Comparison of ENCODE assay signal across 26 mouse cellular contexts in genomic region chr16:95492146-95492545, GRCm38 (mm10).
"Had no signal": no experiment of that assay in that cellular context is flagged by ENCODE, and none has a peak within 500 bp of the region (broad histone marks: within the 10 kb centered on the region; RNA-seq: fewer than 3 reads in every experiment).

No protein-coding gene starts in this region.

- H3K27ac ChIP-seq: heart, adult 2 months; heart, embryonic 13.5 days; heart, embryonic 15.5 days; hindbrain, embryonic 13.5 days; hindbrain, embryonic 15.5 days; hindbrain, postnatal 0 days; kidney, embryonic 15.5 days; kidney, postnatal 0 days; liver, embryonic 12.5 days; liver, embryonic 14.5 days had no signal

- H3K27me3 ChIP-seq: heart, embryonic 13.5 days; heart, embryonic 15.5 days; hindbrain, embryonic 13.5 days; hindbrain, embryonic 15.5 days; kidney, embryonic 15.5 days; limb, embryonic 12.5 days; liver, embryonic 12.5 days had no signal

- H3K9me3 ChIP-seq: heart, embryonic 13.5 days; heart, embryonic 15.5 days; hindbrain, embryonic 13.5 days; hindbrain, embryonic 15.5 days; kidney, embryonic 15.5 days; limb, embryonic 12.5 days; liver, embryonic 12.5 days had no signal

- H3K4me2 ChIP-seq: heart, embryonic 11.5 days; heart, embryonic 13.5 days; heart, embryonic 15.5 days; hindbrain, embryonic 13.5 days; hindbrain, embryonic 15.5 days; kidney, embryonic 15.5 days; limb, embryonic 12.5 days; liver, embryonic 12.5 days had no signal

- H3K4me1 ChIP-seq: heart, embryonic 13.5 days; heart, embryonic 15.5 days; hindbrain, embryonic 13.5 days; hindbrain, embryonic 15.5 days; kidney, embryonic 15.5 days; liver, embryonic 12.5 days had no signal

- H3K9ac ChIP-seq: heart, embryonic 13.5 days; heart, embryonic 15.5 days; hindbrain, embryonic 13.5 days; hindbrain, embryonic 15.5 days; kidney, embryonic 15.5 days; limb, embryonic 12.5 days; liver, embryonic 12.5 days; liver, embryonic 14.5 days had no signal

- H3K36me3 ChIP-seq: heart, embryonic 13.5 days; heart, embryonic 15.5 days; hindbrain, embryonic 13.5 days; hindbrain, embryonic 15.5 days; kidney, embryonic 15.5 days; limb, embryonic 12.5 days; liver, embryonic 12.5 days had no signal

- H3K4me3 ChIP-seq: heart, adult 2 months; heart, embryonic 13.5 days; heart, embryonic 15.5 days; hindbrain, embryonic 13.5 days; hindbrain, embryonic 15.5 days; kidney, embryonic 15.5 days; limb, embryonic 12.5 days; liver, embryonic 12.5 days had no signal

- ATAC-seq: hindbrain, postnatal 0 days; intestine, embryonic 16.5 days; liver, embryonic 12.5 days had no signal

- DNase-seq: gastrocnemius, postnatal 14 days; gastrocnemius, postnatal 36 days; heart, adult 11 months; heart, adult 2 months; heart, postnatal 14 days; heart, postnatal 36 days; kidney, adult 11 months; kidney, adult 8-10 months; kidney, postnatal 14 days; kidney, postnatal 36 days; layer of hippocampus, adult 9-11 months; layer of hippocampus, postnatal 36 days; left cerebral cortex, postnatal 4 days; lung, adult 18-20 months had no signal
